Mouse (Mus musculus): ENCODE results near the gene H2afx. TPM values are rescaled to one million over a fixed set of nuclear protein-coding genes. Genes with fewer than 3 reads are reported as not detected.
"Not testable (repeated sequence)": the region's sequence is repeated elsewhere in the genome, so short reads cannot be mapped to it uniquely, and the experiment has no call there.

H2afx gene
- polyA plus RNA-seq, 1 experiment from 2014 or later, result 121 TPM

DNA sequence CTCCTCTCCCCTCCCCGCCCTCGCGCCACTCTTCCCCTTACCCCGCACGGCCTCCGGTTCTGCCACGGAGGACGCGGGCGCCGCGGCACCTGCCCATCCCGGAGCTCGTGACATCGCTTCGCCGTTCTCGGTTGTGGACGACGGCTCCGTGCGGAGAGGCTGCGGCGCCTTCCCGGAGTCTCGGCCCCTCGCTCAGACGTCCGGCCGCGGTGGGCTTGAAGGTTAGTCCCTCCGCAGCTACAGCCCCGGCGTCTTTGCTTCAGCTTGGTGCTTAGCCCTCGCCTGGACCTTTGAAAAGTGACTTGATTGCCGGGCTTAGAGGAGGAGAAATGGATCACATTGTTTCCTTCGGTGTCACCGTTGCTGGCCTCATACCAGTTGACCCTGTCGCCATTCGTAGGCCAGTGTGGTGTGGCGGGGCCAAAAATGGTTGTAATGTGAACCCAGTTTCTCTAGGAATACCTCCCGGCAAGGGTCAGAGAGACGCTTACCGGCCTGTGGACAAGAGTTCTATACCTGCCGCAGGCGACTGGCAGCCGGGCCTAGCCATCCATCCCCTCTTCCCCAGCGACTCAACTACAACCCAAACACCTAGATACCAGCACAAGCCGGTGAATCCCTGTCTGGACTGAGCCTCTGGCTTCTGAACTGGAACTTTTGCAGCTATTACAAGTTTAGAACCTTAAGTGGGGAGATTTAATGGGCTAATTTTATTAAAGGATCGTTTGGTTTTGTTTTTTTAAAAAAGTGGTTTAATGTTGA lies 1.0 kb downstream of the H2afx start:
- Histone ChIP-seq H3K4me2 (peak overlapping the region; percentile 88), H3K4me1 (peaks cover 21% of the 10 kb centered on the region), H3K9me3 (no peaks in the 10 kb centered on the region), H3K27ac (peak overlapping the region; percentile 88), H3K4me3 (peak overlapping the region; percentile 88), H3K27me3 (replicated peaks) (no peaks in the 10 kb centered on the region), H3K36me3 (replicated peaks) (peaks cover 30% of the 10 kb centered on the region), H3K9ac (peak overlapping the region; percentile 96)
- ATAC-seq (replicated peaks), result no peak
- under 1% methylated on average over 50 of the region's 50 CpGs for WGBS

DNA sequence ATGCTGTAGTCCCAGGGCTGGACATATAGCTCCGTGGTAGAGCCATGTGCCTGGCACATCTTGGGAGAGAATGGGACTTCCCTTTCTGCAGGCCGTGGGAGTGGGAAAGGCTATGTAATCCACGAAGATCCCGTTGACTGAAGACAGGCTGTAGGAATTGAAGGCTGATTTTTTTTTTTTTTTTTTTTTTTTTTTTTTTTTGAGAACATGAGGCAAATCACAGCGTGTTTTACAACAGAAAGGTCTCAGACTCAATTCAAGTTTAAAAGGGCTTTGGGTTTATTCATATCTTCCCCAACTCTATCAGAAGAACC lies 1.6 kb downstream of the H2afx start:
- H3K9ac ChIP-seq, result peak overlapping the region; percentile 96
- ATAC-seq (replicated peaks), result no peak
- H3K27me3 ChIP-seq (replicated peaks), result no peaks in the 10 kb centered on the region
- peak overlapping the region; percentile 88 for H3K4me3 ChIP-seq
- H3K9me3 ChIP-seq, result no peaks in the 10 kb centered on the region
- peaks cover 26% of the 10 kb centered on the region for H3K36me3 ChIP-seq (replicated peaks)
- H3K4me2 ChIP-seq, result peak overlapping the region; percentile 88
- H3K4me1 ChIP-seq, result peaks cover 21% of the 10 kb centered on the region
- 2% methylated on average over 5 of the region's 5 CpGs for WGBS
- H3K27ac ChIP-seq, result peak overlapping the region; percentile 88; the same call in 1 of the 2 replicates

DNA sequence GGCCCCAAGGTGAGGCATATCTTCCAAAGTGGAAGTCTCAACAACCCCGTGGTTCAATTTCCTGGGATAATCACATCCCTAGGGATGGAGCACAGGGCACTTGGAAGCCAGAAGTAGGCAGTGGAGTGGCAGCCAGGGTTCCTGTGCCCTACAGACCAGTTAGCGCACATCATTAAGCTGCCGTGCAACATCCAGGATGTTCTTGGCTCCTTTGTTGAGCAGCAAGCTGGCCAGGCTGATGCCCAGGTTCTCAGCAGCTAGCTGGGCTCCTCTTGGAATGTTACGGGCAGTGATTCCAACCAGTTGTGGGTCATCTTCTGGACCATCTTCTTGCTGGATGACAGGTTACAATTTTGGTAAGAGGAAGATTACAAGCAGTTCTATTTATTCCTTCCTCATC lies 2.0 kb downstream of the H2afx start:
- not testable (repeated sequence) for ATAC-seq (replicated peaks); H3K9me3 ChIP-seq; H3K27me3 ChIP-seq (replicated peaks); H3K27ac ChIP-seq
- H3K4me1 ChIP-seq, result peaks cover 21% of the 10 kb centered on the region
- peak overlapping the region; percentile 27 for H3K9ac ChIP-seq
- peaks cover 22% of the 10 kb centered on the region for H3K36me3 ChIP-seq (replicated peaks)
- peak overlapping the region; percentile 88 for H3K4me3 ChIP-seq
- peak overlapping the region; percentile 88 for H3K4me2 ChIP-seq
- WGBS, result 32% methylated on average over 4 of the region's 4 CpGs

DNA sequence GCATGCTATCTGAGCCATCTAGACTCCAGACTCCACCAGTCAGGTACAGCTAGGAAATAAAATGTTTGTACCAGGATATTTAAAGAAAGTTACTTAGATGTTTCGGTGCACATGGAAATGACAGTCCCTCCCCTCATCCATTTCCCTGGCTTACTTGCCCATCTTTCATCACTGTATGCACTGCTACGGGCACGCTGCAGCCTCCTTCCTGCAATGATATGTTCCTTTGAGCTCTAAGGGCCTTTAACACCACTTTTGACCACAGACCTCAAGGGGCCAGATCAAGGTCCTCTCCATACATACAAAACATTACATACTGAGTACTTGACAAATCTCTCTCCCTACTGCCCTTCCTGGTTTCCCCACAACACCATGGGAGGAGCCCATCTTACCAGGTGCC lies 2.5 kb downstream of the H2afx start:
- Histone ChIP-seq H3K36me3 (replicated peaks) (peaks cover 17% of the 10 kb centered on the region), H3K4me2 (peak overlapping the region; percentile 88), H3K9me3 (no peaks in the 10 kb centered on the region), H3K4me1 (peaks cover 21% of the 10 kb centered on the region), H3K27me3 (replicated peaks) (no peaks in the 10 kb centered on the region), H3K27ac (no peak overlapping the region), H3K4me3 (peak overlapping the region; percentile 88; the same call in 1 of the 2 replicates), H3K9ac (peak overlapping the region; percentile 27)
- WGBS, result 88% methylated on average over 3 of the region's 3 CpGs
- no peak for ATAC-seq (replicated peaks)

DNA sequence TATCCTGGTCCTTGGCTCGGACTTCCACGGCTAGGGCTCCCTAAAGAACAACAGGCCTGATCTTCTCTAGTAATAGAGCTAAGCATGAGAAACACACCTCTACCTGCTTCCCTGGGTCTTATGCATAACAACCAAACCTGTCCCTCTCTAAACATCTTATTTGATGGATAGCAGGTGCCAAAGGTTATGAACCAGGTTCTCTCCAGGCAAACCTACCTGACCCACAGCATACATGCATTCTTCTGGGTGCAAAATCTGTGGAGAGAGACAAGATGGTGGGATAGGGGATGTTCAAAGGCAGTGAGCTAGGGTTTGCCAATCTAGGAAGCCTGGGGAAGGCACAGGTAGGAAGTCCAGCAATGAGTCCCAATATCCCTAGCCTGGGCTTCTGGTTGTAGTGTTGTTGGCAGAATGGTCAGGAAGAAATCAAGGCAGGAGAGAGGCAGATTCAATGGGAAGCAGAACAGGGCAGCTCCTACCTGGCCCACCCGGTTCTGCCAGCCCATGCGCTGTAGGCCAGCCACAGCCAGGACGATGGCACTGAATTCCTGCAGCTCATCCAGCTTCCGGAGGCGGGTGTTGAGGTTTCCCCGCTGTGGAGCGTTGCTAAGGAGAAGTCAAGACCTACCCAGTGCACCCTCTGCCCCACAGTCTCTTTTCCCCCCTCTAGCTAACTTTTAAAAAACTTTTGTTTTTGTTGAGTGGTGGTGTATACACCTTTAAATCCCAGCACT lies 3.1 kb downstream of the H2afx start:
- no peaks in the 10 kb centered on the region for H3K27me3 ChIP-seq (replicated peaks)
- no peak overlapping the region for H3K4me3 ChIP-seq
- WGBS, result 65% methylated on average over 9 of the region's 9 CpGs
- no peak for ATAC-seq (replicated peaks)
- no peak overlapping the region for H3K27ac ChIP-seq
- peak overlapping the region; percentile 27; the same call in 1 of the 2 replicates for H3K9ac ChIP-seq
- H3K36me3 ChIP-seq (replicated peaks), result peaks cover 13% of the 10 kb centered on the region
- H3K4me1 ChIP-seq, result peaks cover 22% of the 10 kb centered on the region
- no peak overlapping the region; the same call in 1 of the 2 replicates for H3K4me2 ChIP-seq
- H3K9me3 ChIP-seq, result no peaks in the 10 kb centered on the region

DNA sequence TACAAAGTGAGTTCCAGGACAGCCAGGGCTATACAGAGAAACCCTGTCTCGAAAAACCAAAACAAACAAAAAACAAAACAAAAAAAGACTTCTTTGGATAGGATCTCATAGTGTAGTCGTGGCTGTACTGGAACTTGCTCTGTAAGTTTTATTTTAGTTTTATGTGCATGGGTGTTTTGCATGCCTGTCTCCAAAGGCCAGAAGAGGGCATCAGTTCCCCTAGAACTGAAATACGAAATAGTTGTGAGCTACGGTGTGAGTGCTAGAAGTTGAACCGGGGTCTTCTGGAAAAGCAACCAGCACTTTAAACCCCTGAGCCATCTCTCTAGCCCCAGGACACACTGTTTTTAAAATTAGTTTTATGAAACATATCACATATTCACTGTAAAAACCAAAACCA lies 4.1 kb downstream of the H2afx start:
- Histone ChIP-seq H3K9me3 (no peaks in the 10 kb centered on the region), H3K9ac (no peak overlapping the region), H3K4me2 (no peak overlapping the region), H3K27me3 (replicated peaks) (no peaks in the 10 kb centered on the region), H3K4me3 (no peak overlapping the region), H3K4me1 (peaks cover 30% of the 10 kb centered on the region), H3K36me3 (replicated peaks) (peaks cover 4% of the 10 kb centered on the region; the same call in 1 of the 2 replicates), H3K27ac (no peak overlapping the region)
- no peak for ATAC-seq (replicated peaks)
- 78% methylated on average over 5 of the region's 5 CpGs for WGBS

DNA sequence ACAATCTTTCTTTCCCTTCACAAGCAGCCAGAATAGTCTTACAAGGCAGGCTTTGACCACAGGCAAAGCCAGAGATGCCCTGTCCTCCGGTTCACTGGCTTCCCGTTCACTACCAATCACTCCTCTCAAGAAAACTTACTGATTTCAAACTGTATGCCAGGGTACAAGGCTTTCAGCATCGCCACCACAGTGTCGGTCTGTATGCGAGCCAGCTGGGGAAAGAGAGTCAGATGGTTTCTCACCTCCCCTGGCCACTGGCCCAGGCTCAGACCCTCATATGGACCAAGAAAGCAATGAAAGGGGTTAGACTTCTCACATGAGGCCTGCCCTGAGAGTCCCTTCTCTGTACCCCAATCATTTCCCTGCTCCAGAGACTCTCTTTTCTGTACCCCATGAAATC lies 7.0 kb downstream of the H2afx start:
- Histone ChIP-seq H3K4me1 (peaks cover 21% of the 10 kb centered on the region), H3K27ac (no peak overlapping the region), H3K9ac (no peak overlapping the region), H3K4me2 (no peak overlapping the region), H3K4me3 (no peak overlapping the region), H3K9me3 (no peaks in the 10 kb centered on the region), H3K27me3 (replicated peaks) (no peaks in the 10 kb centered on the region), H3K36me3 (replicated peaks) (0 out of 2 replicates have a peak, but pooled peaks cover 2% of the 10 kb centered on the region)
- WGBS, result 94% methylated on average over 5 of the region's 5 CpGs
- no peak for ATAC-seq (replicated peaks)

DNA sequence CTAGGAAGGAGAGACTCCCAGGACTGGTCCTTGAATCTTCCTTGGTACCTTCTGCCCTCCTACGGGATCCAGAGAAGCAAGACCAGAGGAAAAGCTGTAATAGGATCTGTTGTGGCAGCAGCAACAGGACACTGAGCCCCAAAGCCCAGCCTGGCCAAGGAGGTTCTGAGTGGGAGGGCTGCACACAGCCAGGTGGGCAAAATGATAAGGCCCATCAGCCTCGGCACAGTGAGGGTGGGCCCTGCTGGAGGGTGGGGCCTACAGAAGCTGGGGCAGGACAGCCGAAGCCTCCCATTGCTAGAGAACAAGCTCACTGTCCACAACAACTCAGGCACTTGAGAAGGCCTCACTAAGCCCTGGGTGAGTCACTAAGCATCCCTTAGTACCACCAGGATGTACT lies 7.7 kb downstream of the H2afx start:
- Histone ChIP-seq H3K9me3 (no peaks in the 10 kb centered on the region), H3K4me2 (no peak overlapping the region), H3K36me3 (replicated peaks) (peaks cover 8% of the 10 kb centered on the region), H3K4me3 (no peak overlapping the region), H3K27ac (no peak overlapping the region), H3K9ac (no peak overlapping the region), H3K27me3 (replicated peaks) (no peaks in the 10 kb centered on the region), H3K4me1 (peaks cover 14% of the 10 kb centered on the region)
- no peak for ATAC-seq (replicated peaks)
- WGBS, result 76% methylated on average over 3 of the region's 3 CpGs

DNA sequence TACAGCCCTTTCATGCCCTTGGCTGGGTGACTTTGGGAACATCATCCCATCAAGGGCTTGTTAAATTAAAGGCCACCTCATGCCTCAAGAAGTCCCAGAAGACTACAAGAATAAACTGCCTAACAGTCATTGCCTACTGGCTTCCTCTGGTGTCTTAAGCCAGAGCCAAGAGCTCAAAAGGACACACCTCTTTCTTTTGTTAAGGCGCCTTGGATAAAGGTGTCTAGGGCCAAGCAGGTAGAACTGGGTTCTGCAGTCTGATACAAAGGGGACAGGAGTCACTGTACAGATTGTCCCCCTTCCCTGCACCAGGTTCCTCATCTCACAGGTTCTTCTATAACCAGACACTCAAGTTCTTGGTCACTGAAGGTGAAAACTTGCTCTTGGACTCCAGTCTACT lies 8.1 kb downstream of the H2afx start:
- no peak overlapping the region for H3K27ac ChIP-seq
- H3K4me1 ChIP-seq, result peaks cover 10% of the 10 kb centered on the region
- WGBS, result 90% methylated on average over 1 of the region's 1 CpGs
- H3K4me2 ChIP-seq, result peak overlapping the region; percentile 66
- ATAC-seq (replicated peaks), result no peak
- H3K27me3 ChIP-seq (replicated peaks), result no peaks in the 10 kb centered on the region
- no peaks in the 10 kb centered on the region for H3K9me3 ChIP-seq
- H3K36me3 ChIP-seq (replicated peaks), result peaks cover 12% of the 10 kb centered on the region
- no peak overlapping the region for H3K9ac ChIP-seq
- H3K4me3 ChIP-seq, result no peak overlapping the region

DNA sequence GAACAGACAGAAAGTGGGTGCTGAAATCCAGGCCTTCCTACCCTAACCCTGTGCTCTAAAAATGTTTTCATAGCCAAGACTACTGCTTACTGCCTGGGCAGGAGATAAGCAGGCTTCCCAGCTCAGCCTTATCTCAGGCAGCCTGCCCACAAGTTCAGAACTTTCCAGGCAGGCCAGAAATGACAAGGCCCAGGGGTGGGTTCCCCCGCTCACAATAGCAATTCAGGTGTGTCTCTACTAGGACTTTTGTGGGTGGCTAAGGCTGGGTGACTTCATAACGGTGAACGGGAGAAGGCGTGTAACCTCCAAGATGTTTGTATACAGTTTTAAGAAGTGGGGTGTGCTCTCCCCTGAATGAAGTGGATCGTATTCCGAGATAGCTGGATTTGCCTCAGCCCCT lies 8.8 kb downstream of the H2afx start:
- H3K4me3 ChIP-seq, result peak overlapping the region; percentile 86
- peak overlapping the region; percentile 99 for H3K27ac ChIP-seq
- H3K9ac ChIP-seq, result peak overlapping the region; percentile 83
- H3K4me1 ChIP-seq, result peaks cover 10% of the 10 kb centered on the region
- no peaks in the 10 kb centered on the region for H3K27me3 ChIP-seq (replicated peaks)
- peak; percentile 10 for ATAC-seq (replicated peaks)
- WGBS, result 11% methylated on average over 6 of the region's 6 CpGs
- H3K36me3 ChIP-seq (replicated peaks), result peaks cover 19% of the 10 kb centered on the region
- peak overlapping the region; percentile 66 for H3K4me2 ChIP-seq
- H3K9me3 ChIP-seq, result no peaks in the 10 kb centered on the region

DNA sequence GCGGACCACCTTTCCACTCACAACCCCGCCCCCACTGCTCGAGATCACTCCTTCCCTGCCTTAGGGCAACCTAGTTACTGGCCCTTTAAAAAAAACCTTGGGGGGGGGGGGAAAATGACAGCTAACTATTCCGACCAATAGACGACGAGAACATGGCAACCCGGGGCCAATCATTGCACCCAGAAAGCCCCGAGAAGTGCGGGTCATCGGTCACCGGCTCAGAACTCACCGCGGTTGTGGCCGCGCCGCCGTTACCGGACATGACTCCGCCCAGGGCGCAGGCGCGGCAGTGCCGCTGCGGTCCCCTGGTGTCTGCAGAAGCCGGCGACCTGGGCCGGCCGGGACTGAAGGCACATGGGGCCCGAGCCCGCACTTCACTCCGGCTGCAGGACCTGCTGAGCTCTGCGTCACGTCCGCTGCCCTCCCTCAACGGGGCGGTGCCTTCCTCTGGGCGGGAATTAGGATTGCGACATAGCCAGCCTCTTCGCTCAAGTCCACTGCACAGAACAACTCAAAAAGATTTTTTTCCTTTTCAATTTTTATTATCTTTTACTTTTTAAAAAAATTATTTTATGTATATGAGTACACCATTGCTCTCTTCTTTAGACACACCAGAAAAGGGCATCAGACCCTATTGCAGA lies 9.4 kb downstream of the H2afx start, which contains the start of gene Hmbs:
TSS of gene Hmbs (minus strand) at position 448 of the 641 bp plus-strand sequence.
- peak within 1 kb of the TSS; percentile 66 for H3K4me2 ChIP-seq
- no peaks in the 10 kb centered on the region for H3K9me3 ChIP-seq
- H3K4me3 ChIP-seq, result peak within 1 kb of the TSS; percentile 86
- H3K4me1 ChIP-seq, result peaks cover 10% of the 10 kb centered on the region
- no peaks in the 10 kb centered on the region for H3K27me3 ChIP-seq (replicated peaks)
- WGBS, result under 1% methylated on average over 39 of the region's 39 CpGs
- peak within 1 kb of the TSS; percentile 99 for H3K27ac ChIP-seq
- H3K36me3 ChIP-seq (replicated peaks), result peaks cover 25% of the 10 kb centered on the region
- H3K9ac ChIP-seq, result peak within 1 kb of the TSS; percentile 83
- peak; percentile 96 for ATAC-seq (replicated peaks)
